ENCODE assay signal across 8 mouse cellular contexts in the genomic region with DNA sequence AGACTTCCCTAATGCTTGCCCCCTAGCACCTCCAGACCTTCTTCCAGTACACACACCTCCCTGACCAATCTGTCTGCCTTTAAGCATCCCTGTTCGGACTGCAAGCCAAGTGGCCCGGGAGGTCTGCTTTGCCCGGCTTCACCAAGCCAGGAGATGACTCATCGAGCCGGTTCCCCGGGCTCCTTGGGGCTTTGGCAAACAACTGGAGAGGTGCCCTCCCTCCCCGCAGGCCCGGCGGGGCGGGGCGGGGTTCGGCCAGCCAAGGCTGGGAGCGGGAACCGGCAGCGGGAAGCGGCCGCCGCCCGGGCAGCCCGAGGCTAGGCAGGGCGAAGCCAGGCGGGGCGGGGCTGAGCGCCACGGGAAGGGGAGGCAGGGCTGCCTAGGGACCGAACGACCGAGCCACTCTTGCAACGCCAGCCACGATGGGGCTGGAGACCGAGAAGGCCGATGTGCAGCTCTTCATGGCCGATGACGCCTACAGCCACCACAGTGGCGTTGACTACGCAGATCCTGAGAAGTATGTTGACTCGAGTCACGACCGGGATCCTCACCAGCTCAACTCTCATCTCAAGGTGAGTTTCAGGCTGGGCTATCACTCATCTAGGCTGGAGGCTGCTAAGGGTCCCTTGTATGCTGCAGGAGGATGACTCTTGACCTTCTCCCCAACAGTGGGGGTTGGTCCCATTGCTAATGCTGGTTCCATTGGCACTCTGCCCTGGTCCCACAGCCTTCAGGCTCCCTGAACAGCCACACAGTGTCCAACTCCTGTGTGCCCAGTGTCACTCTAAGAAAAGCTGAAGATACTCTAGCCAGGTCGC. TPM values are rescaled to one million over a fixed set of nuclear protein-coding genes. Genes with fewer than 3 reads are reported as not detected.
DNase-seq lines count a peak whose midpoint lies in the region; ATAC-seq lines count a peak whose summit lies in the region.

A gene (plus strand): TSS at position 247 of the 818 bp plus-strand sequence.

- H3K4me3 ChIP-seq in hindbrain, embryonic 12.5 days, result peak within 1 kb of the TSS; percentile 51

- 1% methylated on average over 37 of the region's 40 CpGs for WGBS in hindbrain, embryonic 12.5 days

- peak; percentile 93 for ATAC-seq in hindbrain, embryonic 12.5 days (ENCODE audit: low FRiP score)

- no peaks in the 10 kb centered on the region for H3K36me3 ChIP-seq in hindbrain, embryonic 12.5 days

- peak within 1 kb of the TSS; percentile 95 for H3K4me2 ChIP-seq in hindbrain, embryonic 12.5 days (replicated peaks)

- no peak within 1 kb of the TSS for H3K27ac ChIP-seq in hindbrain, embryonic 12.5 days

- H3K9ac ChIP-seq in hindbrain, embryonic 12.5 days, result peak within 1 kb of the TSS; percentile 72

- peaks cover 8% of the 10 kb centered on the region for H3K4me1 ChIP-seq in hindbrain, embryonic 12.5 days

- H3K9me3 ChIP-seq in hindbrain, embryonic 12.5 days (replicated peaks), result no peaks in the 10 kb centered on the region

- peak; percentile 5 for DNase-seq in T-cell, adult 2 months (ENCODE audit: low spot score)
- peak; percentile 34 to 63 for DNase-seq in cerebellum, postnatal 14 days
- DNase-seq in frontal cortex, postnatal 25 days (ENCODE audit: low spot score in 2 of 2), result peak; percentile 22 to 32
- peak; percentile 34 to 48 for DNase-seq in layer of hippocampus, postnatal 25 days (ENCODE audit: extremely low spot score in 1 of 2, low spot score in 1 of 2)
- peak; percentile 93 for DNase-seq in lung, postnatal 10 days
- DNase-seq in ovary, postnatal 10 days (ENCODE audit: low spot score), result peak; percentile 63
- peak; percentile 17 to 24 for DNase-seq in thymus, postnatal 36 days

- peaks cover 9% of the 10 kb centered on the region for H3K27me3 ChIP-seq in hindbrain, embryonic 12.5 days

RNA-seq across cellular contexts. Expression of the gene that starts here (rescaled TPM):
- 8.4 and 8.5 TPM in 2 replicates for polyA plus RNA-seq in hindbrain, embryonic 12.5 days (2016; fragmentation: Nextera tagmentation; extraction: Ambion mirVana)
- 10 to 100 TPM; 22.7 to 23.6 TPM for total RNA-seq in layer of hippocampus, postnatal 25 days (2021)

Comparison
In these comparisons a context has a peak if more than half of its experiments do, and no peak if none do; other contexts are left out.
1. DNase-seq: peak in every context shown above with its lines; median percentile 93 in lung, postnatal 10 days; 63 in ovary, postnatal 10 days; 48 in cerebellum, postnatal 14 days; 41 in layer of hippocampus, postnatal 25 days; 27 in frontal cortex, postnatal 25 days; 20 in thymus, postnatal 36 days; 5 in T-cell, adult 2 months.